Mouse (Mus musculus): ENCODE results near the gene Mroh2a.

Gene Mroh2a

DNA sequence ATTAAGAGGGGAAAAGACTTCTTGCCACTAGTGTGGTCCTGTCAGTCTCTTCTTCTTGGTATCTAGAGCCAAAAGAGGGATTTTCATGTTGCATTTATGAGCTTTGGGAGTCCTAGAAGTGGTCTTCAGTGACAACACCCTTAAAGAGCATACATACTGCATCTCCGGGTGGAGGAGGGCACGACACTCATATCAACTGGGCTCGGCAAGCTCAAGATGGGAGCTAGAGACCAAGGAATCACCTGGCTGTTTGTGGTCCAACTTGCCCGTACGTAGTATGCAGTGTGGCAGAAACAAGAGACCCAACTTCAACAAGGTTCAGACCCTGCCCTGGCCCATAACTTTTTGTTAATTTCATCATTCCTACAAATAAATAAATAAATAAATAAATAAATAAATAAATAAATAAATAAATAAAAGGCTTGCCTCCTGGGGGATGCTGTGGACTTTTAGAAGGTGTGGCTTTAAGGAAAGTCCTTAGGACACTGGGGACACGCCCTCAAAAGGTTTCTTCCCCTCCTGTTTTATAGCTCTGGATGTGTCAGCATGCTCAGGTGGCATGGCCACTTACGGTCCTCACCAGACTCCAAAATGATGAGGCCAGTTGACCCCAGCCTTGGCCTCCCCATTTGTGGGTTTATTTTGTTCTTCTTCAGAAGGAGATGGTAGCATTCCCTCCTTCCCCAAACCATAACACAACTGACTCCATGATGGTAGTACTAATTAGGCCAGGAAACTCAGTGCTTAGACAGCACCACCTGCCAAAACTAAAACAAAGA is 70.9 kb downstream of the Mroh2a start:
- DNase-seq: no peak

- DNase-seq: no peak
Measured at GRCm38 (mm10) chr1:88298686-88299528, 72.1 kb downstream of the Mroh2a start.

DNA sequence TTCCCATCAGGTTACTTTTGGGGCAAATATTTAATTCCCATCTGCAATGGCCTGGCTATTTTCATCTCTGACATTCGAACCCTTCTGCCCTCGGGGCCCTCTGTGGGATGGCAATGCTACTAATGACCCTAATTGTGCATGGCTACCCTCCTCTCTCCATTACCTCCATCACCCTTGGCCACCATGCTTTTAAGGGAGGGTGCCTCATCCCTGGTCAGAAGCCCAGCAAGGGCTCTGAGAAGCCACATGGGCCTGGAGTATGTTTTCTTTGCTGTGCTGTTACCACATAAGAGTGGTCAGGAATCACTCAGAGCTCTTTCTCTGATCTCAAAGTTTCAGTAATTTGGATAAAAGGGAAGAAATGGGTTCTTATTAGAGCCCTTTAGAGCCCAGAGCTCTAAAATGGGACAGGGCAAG is 72.8 kb downstream of the Mroh2a start:
- DNase-seq: no peak

DNA sequence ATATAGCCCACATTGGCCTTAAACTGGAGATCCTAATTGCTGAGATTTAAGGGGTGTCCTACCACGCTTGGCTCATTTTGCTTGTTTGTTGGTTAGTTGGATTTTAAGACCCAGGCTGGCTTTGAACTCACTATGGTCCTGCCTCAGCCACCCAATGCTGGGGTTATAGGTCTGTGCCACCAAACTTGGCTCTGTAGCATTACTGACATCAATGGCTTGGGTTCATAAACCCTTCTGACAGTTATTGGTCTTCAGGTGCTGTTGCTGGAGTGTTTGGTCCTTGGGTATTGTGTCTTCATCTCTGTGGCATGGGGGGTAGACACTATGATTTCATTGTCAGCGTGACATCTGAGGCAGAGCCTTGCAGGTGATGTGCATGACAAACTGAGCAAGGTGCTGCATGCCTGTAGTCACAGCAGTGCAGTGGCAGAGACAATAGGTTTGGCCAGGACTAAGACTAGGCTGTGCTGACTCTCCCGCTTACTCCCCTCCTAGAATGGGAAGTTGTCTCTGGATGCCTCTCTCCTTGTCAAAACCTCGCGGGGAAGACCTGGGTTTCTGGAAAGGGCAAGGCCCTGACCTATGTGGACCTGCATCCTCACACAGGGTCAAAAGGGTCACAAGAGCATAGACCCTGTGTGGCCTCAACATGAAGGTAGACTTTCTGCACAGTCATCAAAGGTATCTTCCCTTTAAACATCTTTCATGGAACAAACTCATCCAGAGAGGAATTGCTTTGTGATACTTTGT is 73.7 kb downstream of the Mroh2a start:
- DNase-seq: no peak

- DNase-seq: no peak
Measured at GRCm38 (mm10) chr1:88301121-88302014, 74.6 kb downstream of the Mroh2a start.

DNA sequence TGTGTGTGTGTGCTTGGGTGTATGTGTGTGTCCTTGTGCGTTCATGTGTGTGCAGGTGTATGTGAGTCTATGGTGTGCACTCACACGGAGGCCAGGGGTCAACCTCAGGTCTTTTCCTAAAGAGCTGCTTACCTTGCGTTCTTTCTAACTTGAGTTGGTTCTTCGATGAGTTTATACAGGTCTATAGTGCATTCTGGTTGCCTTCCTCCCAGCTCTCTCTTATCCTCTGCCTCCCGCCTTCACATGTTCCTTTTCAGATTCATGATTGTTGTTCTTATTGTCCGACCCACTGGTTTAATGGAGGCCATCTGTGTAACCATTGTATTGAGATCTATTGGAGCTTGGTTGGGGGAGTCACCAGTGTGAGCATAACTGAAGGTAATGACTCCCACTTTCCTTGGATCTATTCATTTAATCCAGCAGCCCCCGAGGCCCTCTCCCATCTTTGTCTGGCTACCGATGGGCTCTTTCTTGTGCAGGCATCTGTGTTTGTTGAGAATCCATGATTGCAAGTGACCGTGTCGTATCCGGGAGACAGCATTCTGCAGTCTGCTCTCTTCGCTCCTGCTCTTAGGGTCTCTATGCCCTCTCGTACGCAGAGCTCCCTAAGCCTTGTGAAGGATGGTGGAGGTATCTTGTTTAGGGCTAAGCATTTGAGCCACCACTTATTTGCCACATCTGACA is 75.4 kb downstream of the Mroh2a start:
- DNase-seq: no peak

DNA sequence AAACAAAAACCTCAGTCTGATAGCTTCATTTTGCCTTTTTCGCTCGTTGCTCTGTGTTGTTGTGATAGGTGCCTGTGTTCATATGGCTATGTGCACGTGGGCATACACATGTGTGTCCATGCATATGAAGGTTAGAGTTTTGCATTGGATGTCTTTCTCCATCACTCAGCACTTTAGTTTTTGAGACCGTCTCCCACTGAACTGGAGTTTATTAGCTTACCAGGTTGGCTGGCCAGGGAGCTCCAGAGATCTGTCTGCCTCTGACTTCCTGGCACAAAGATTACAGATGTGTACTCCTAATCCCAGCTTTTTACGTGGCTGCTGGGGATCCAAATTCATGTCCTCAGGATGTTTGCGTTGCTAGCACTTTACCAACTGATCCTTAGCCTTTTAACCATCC is 77.0 kb downstream of the Mroh2a start:
- DNase-seq: no peak

- peak; percentile 12 for DNase-seq
Measured at GRCm38 (mm10) chr1:88304261-88304985, 77.6 kb downstream of the Mroh2a start.

DNA sequence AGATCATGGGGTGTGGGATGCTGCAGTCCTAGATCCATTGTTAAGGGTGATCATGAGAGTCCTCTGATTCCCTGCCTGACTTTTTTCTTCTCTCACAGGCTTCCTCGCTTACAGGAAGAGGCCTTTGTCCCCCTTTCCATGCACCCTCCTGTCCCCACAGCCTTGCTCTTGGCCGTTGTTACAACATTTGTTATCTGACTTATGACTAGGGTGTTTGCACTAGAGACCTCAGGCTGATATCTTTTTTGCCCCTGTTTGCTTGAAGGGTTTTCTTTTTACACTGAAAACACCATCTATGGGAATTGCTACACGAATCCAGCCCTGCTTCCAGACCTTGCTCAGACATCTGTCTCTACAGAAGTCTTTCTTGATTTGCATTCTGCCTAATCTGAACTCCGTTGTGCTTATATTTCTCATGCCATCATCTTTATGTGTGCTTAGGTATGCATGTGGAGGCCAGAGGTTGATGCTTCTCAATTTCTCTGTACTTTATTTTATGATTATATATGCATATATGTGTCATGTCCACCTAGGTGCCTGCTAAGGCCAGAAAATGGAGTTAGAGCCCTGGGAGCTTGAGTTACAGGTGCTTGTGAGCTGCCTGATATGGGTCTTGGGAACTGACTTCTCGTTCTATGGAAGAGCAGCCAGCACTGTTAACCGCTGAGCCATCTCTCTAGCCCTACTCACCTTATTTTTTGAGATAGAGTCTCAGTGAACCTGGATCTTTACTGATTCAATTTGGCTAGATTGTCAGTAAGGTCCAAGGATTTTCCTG is 78.4 kb downstream of the Mroh2a start:
- no peak for DNase-seq

- no peak for DNase-seq
Measured at GRCm38 (mm10) chr1:88306543-88306942, 79.8 kb downstream of the Mroh2a start.

DNA sequence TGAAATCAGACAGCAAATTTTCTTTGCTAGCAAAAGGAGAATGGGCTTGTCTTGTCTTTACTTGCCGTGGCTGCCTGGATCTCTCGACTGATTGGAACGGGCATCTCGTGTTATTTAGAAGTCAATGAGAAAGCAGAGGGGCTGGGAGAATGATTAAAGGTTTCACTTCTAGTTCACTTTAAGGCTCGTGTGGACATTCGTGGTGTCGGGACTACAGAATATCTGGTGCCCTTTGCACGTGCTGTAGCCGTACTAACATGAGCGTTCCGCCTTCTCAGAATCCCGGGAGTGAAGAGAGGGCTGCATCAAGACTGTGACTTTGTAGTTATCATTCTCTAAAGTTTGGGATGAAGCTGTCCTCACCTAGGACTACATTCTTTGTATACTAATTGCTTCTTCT is 80.4 kb downstream of the Mroh2a start:
- DNase-seq: no peak

- DNase-seq: no peak
Measured at GRCm38 (mm10) chr1:88309020-88309419, 82.2 kb downstream of the Mroh2a start.

- DNase-seq: no peak
Measured at GRCm38 (mm10) chr1:88309905-88310304, 83.1 kb downstream of the Mroh2a start.

GRCm38 (mm10) chr1:88310349-88310748 is 83.6 kb downstream of the Mroh2a start:
- no peak for DNase-seq
